Mouse (Mus musculus) urinary bladder, postnatal 36 days (tissue): ENCODE data around the gene Lamc2.
A peak's percentile ranks its signal among the peaks of the same experiment; 100 is the strongest.

Experiments
- DNase-seq, 2 experiments: peaks; one replicate each; pipeline ENCODE4 v3.0.0; 2022; ENCODE audit warnings: low spot score in 2 of 2, mixed read lengths in 1 of 2

Gene Lamc2

GRCm38 (mm10) chr1:153180160-153180559 is 6.1 kb downstream of the Lamc2 start:
- no peak for DNase-seq

- peak; percentile 70 to 77 for DNase-seq
Observed at GRCm38 (mm10) chr1:153174801-153175200, 11.4 kb downstream of the Lamc2 start.

GRCm38 (mm10) chr1:153173276-153173675 is 13.0 kb downstream of the Lamc2 start:
- DNase-seq, result peak in 1 of 2 experiments; percentile 51

GRCm38 (mm10) chr1:153172291-153172731 is 13.9 kb downstream of the Lamc2 start:
- DNase-seq, result no peak

- no peak for DNase-seq
Observed at GRCm38 (mm10) chr1:153171011-153171410, 15.2 kb downstream of the Lamc2 start.

GRCm38 (mm10) chr1:153168293-153168692 is 18.0 kb downstream of the Lamc2 start:
- no peak for DNase-seq

- no peak for DNase-seq
Observed at GRCm38 (mm10) chr1:153163831-153164230, 22.4 kb downstream of the Lamc2 start.

GRCm38 (mm10) chr1:153159137-153159536 is 27.1 kb downstream of the Lamc2 start:
- no peak for DNase-seq

GRCm38 (mm10) chr1:153157021-153157623 is 29.1 kb downstream of the Lamc2 start:
- no peak for DNase-seq

GRCm38 (mm10) chr1:153155364-153155763 is 30.9 kb downstream of the Lamc2 start:
- no peak for DNase-seq

- no peak for DNase-seq
Observed at GRCm38 (mm10) chr1:153153619-153154137, 32.6 kb downstream of the Lamc2 start.

- DNase-seq, result no peak
Observed at GRCm38 (mm10) chr1:153152594-153152993, 33.7 kb downstream of the Lamc2 start.

GRCm38 (mm10) chr1:153145791-153146190 is 40.5 kb downstream of the Lamc2 start:
- DNase-seq, result no peak

- DNase-seq, result no peak
Observed at GRCm38 (mm10) chr1:153144021-153144420, 42.2 kb downstream of the Lamc2 start.

- DNase-seq, result peak in 1 of 2 experiments; percentile 60
Observed at GRCm38 (mm10) chr1:153140747-153141228, 45.5 kb downstream of the Lamc2 start.

GRCm38 (mm10) chr1:153140265-153140664 is 46.0 kb downstream of the Lamc2 start:
- no peak for DNase-seq

GRCm38 (mm10) chr1:153139635-153140034 is 46.6 kb downstream of the Lamc2 start:
- no peak for DNase-seq

- no peak for DNase-seq
Observed at GRCm38 (mm10) chr1:153138486-153138885, 47.8 kb downstream of the Lamc2 start.

GRCm38 (mm10) chr1:153136647-153137046 is 49.6 kb downstream of the Lamc2 start:
- no peak for DNase-seq

- peak; percentile 66 to 77 for DNase-seq
Observed at GRCm38 (mm10) chr1:153133865-153134781, 52.1 kb downstream of the Lamc2 start.

GRCm38 (mm10) chr1:153129992-153130713 is 56.1 kb downstream of the Lamc2 start:
- peak; percentile 76 to 81 for DNase-seq

- peak; percentile 57 for DNase-seq
Observed at GRCm38 (mm10) chr1:153128780-153129179, 57.5 kb downstream of the Lamc2 start.
